Mouse (Mus musculus) forebrain, embryonic 15.5 days (tissue): Measurements from ENCODE around the gene Mul1. TPM values are rescaled to one million over a fixed set of nuclear protein-coding genes. Genes with fewer than 3 reads are reported as not detected.

Experiments
- ATAC-seq: fragments of 200-750 bp; cut with Nextera tagmentation; replicated peaks from 2 replicates; pipeline ENCODE4 v1.8.0; 2017; ENCODE audit warnings: mild to moderate bottlenecking, moderate TSS enrichment, moderate library complexity
- H3K27ac ChIP-seq: fragments of 300-500 bp; sonication (generic); replicated peaks from 2 replicates; pipeline ENCODE4 v1.5.1; 2015; ENCODE audit warnings: mild to moderate bottlenecking, inconsistent platforms
- H3K27me3 ChIP-seq: fragments of 300-500 bp; sonication (generic); 2 replicates; pipeline ENCODE4 v1.6.1; 2015; ENCODE audit warnings: inconsistent platforms
- H3K36me3 ChIP-seq: fragments of 300-500 bp; sonication (generic); 2 replicates; pipeline ENCODE4 v1.6.1; 2015; ENCODE audit warnings: mild to moderate bottlenecking, inconsistent platforms
- H3K4me1 ChIP-seq: fragments of 300-500 bp; sonication (generic); 2 replicates; pipeline ENCODE4 v1.6.1; 2015; ENCODE audit warnings: inconsistent platforms
- H3K4me2 ChIP-seq: fragments of 300-500 bp; sonication (generic); replicated peaks from 2 replicates; pipeline ENCODE4 v1.6.1; 2015; ENCODE audit warnings: mild to moderate bottlenecking, inconsistent platforms
- H3K4me3 ChIP-seq: fragments of 300-500 bp; sonication (generic); 2 replicates; pipeline ENCODE4 v1.5.1; 2015; ENCODE audit warnings: mild to moderate bottlenecking, inconsistent platforms
- H3K9ac ChIP-seq: fragments of 300-500 bp; sonication (generic); replicated peaks from 2 replicates; pipeline ENCODE4 v1.6.1; 2015; ENCODE audit warnings: mild to moderate bottlenecking, inconsistent platforms
- H3K9me3 ChIP-seq: fragments of 300-500 bp; sonication (generic); 2 replicates; pipeline ENCODE4 v1.6.1; 2016; ENCODE audit warnings: inconsistent platforms
- WGBS: fragments of 180-500 bp; shearing (Covaris S2); methylation state at CpG from one replicate; pipeline ENCODE4 v1.1.7; 2015; ENCODE audit warnings: mixed read lengths; 5-methylcytosine and 5-hydroxymethylcytosine counted together
- polyA plus RNA-seq: library from polyadenylated mRNA; unstranded; fragments of >200 nt; fragmentation: Nextera tagmentation; extraction: Ambion mirVana; gene quantifications from 2 replicates; pipeline ENCODE4 v1.2.1, GENCODE M21; 2015

Mul1 gene
- polyA plus RNA-seq, 1 experiment from 2014 or later, result 19.0 TPM

DNA sequence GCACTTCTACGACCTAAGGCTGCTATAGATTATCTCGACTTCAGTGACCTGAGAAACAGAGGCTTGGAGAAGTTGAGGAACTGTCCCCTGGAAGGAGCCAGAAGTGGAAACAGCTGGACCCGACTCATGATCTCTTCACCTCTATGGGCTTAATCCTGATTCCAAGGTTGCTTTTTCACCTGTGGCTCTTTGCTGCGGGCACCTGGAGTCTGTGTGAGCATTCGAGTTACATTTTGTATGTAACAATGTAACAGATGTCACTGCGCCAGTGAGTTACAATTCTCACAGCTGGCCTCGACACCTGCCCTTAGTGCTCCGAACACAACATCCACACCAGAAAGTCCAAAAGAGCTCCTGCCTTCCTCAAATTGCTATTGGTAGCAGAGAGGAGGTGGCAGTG, 31.0 kb downstream of the Mul1 start:
- Histone ChIP-seq H3K36me3 (no peaks in the 10 kb centered on the region), H3K9ac (no peak overlapping the region), H3K4me1 (peaks cover 39% of the 10 kb centered on the region), H3K27me3 (no peaks in the 10 kb centered on the region; the same call in 1 of the 2 replicates), H3K27ac (no peak overlapping the region), H3K4me3 (no peak overlapping the region), H3K9me3 (no peaks in the 10 kb centered on the region), H3K4me2 (no peak overlapping the region)
- ATAC-seq, result no peak
- 40% methylated on average over 8 of the region's 8 CpGs for WGBS

DNA sequence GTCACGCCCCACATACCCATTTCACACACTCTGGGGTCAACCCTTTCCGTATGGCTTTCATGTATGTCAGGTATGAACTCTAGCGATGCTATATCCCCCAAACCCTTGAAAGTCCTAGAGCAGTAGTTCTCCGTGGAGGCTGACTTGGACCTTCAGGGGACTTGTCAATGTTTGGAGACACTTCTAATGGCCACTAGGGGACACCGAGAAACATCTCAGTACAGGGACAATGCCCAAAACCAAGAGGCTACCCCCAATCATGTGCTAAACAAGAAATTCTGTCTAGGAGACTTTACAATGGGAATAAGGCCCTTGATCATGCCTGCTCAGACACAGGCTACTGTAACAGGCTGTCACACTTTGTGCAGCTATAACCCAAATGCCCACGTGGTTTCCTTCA, 32.2 kb downstream of the Mul1 start:
- H3K27me3 ChIP-seq, result no peaks in the 10 kb centered on the region; the same call in 1 of the 2 replicates
- no peak overlapping the region for H3K4me2 ChIP-seq
- no peak for ATAC-seq
- peaks cover 39% of the 10 kb centered on the region for H3K4me1 ChIP-seq
- no peak overlapping the region for H3K4me3 ChIP-seq
- H3K27ac ChIP-seq, result no peak overlapping the region
- WGBS, result 75% methylated on average over 6 of the region's 6 CpGs
- no peaks in the 10 kb centered on the region for H3K36me3 ChIP-seq
- H3K9me3 ChIP-seq, result no peaks in the 10 kb centered on the region
- no peak overlapping the region for H3K9ac ChIP-seq

DNA sequence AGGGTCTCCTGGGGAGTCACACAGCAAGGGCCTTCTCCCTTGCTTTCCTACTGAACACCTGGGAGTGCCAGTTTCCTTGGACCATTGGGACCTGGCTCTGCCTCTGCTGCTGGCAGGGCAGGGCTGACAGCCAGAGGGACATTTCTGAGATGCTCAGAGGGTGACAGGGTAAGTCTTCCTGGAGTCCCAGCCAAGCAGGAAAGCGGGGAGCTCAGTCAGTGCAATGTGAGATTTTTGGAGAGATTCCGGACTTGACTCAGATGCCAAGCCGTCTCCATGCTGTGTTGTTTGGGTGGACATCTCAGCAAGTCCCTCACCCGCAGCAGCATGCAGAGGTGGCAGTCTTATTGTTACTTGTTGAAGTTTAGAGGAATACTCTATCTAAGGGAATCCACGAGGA, 33.0 kb downstream of the Mul1 start:
- no peak overlapping the region for H3K27ac ChIP-seq
- no peak overlapping the region for H3K9ac ChIP-seq
- 90% methylated on average over 5 of the region's 5 CpGs for WGBS
- peaks cover 38% of the 10 kb centered on the region for H3K4me1 ChIP-seq
- no peaks in the 10 kb centered on the region for H3K9me3 ChIP-seq
- ATAC-seq, result no peak
- H3K4me2 ChIP-seq, result no peak overlapping the region
- no peak overlapping the region for H3K4me3 ChIP-seq
- H3K27me3 ChIP-seq, result no peaks in the 10 kb centered on the region; the same call in 1 of the 2 replicates
- H3K36me3 ChIP-seq, result no peaks in the 10 kb centered on the region

DNA sequence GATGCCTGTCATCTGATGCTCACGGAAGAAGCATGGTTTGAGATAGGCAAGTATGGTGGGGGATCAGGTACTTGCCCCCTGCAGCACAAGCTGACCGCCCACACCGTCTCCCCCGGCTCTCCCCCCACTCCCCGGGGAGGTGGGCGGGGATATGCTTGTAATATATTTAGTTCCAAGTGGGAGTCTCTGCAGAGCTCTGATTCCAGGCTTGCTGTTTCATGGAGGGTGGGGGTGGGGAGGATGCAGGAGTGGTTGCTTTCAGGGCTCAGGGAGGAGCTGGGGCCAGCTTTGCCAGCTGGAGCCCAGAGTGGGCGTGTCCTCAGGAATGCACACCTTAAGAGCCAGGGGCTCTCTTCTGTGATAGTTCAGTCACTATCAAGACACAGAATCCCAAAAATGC, 34.6 kb downstream of the Mul1 start:
- Histone ChIP-seq H3K27me3 (no peaks in the 10 kb centered on the region; the same call in 1 of the 2 replicates), H3K4me1 (peaks cover 22% of the 10 kb centered on the region), H3K9me3 (no peaks in the 10 kb centered on the region), H3K27ac (no peak overlapping the region), H3K9ac (no peak overlapping the region), H3K36me3 (no peaks in the 10 kb centered on the region), H3K4me3 (no peak overlapping the region), H3K4me2 (no peak overlapping the region)
- ATAC-seq, result no peak
- 23% methylated on average over 7 of the region's 7 CpGs for WGBS

DNA sequence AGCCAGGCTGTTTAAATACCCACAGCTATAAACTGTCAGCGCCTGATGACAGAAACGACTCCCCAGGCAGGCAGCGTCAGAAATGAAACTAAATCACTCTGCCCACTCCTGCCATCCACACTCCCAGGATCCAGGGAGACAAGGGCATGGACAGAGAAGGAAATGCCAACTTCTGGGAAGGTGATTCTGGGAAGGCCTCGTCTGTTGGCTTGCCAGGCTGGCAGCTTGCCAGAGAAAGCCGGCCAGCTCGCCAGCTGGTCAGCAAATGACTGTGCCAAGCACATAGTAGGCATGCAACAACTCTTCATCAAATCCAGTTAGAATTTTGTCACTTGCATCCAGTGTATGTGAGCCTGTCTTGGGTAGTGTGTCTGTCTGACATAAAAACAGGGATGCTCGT, 36.8 kb downstream of the Mul1 start:
- Histone ChIP-seq H3K9ac (no peak overlapping the region), H3K27me3 (no peaks in the 10 kb centered on the region; the same call in 1 of the 2 replicates), H3K4me2 (no peak overlapping the region), H3K27ac (no peak overlapping the region), H3K36me3 (no peaks in the 10 kb centered on the region), H3K9me3 (no peaks in the 10 kb centered on the region), H3K4me1 (peaks cover 7% of the 10 kb centered on the region), H3K4me3 (no peak overlapping the region)
- no peak for ATAC-seq
- 49% methylated on average over 7 of the region's 7 CpGs for WGBS

DNA sequence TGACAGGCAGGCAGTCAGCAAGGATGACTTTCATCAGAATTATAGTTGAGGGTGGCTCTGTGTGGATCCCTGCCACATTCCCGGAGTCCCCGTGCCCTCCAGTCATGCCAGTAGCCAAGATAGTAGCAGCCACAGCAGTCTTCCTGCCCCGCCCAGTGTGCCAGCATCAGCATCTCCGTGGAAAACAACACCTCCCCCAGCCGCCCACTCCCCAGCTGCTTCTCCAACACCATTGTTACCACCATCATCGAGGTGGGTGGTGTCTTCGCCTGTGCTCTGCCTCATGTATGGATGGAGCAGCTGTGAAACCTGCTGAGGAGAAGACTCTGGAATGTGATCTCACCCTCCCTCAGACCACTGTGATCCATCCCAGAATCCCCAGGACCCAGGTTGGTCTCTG, 45.1 kb downstream of the Mul1 start:
- Histone ChIP-seq H3K4me2 (no peak overlapping the region), H3K9me3 (no peaks in the 10 kb centered on the region), H3K36me3 (no peaks in the 10 kb centered on the region), H3K27ac (no peak overlapping the region), H3K27me3 (no peaks in the 10 kb centered on the region), H3K4me1 (no peaks in the 10 kb centered on the region), H3K4me3 (no peak overlapping the region), H3K9ac (no peak overlapping the region)
- no peak for ATAC-seq
- 80% methylated on average over 7 of the region's 7 CpGs for WGBS

DNA sequence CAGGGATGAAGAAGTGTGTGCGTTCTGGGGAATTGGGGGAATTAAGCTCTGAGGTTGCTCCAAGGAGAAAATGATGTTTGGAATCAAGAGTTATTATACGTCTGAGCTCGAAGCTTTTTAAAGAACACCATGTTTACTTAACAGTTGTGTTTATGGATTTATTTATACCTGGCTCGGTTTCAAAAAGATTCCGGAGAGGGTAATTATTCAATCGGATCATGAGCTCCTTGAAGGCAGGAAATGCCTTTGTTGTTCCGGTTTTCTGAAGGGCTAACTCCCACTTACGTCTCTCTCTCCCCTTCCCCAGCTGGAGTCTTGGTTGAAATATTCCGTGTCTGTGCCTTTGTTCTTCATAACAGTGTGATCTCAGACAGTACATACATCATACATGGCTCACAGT, 46.5 kb downstream of the Mul1 start:
- Histone ChIP-seq H3K27me3 (no peaks in the 10 kb centered on the region), H3K9me3 (no peaks in the 10 kb centered on the region), H3K9ac (no peak overlapping the region), H3K4me2 (no peak overlapping the region), H3K36me3 (no peaks in the 10 kb centered on the region), H3K4me3 (no peak overlapping the region), H3K27ac (no peak overlapping the region), H3K4me1 (no peaks in the 10 kb centered on the region)
- no peak for ATAC-seq
- WGBS, result 57% methylated on average over 9 of the region's 9 CpGs

DNA sequence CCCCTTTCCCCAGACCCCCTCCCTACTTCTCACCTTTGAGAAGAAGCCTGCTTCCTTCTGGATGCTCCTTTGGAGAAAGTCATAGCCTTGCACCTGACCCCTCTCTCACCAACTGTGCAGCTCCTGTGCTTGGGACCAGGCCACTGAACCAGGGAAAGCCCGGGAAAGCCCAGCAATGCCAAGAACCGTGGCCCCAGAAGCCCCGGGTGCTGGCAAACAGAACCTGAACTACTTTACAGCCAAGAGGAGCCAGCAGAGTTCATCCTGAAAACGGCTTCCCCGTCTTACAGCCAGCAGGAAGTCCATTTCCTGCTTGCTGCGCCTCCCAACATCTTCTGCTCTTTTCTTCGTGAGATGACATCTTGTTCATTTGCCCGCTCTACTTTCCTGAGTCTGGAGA, 48.2 kb downstream of the Mul1 start:
- Histone ChIP-seq H3K36me3 (no peaks in the 10 kb centered on the region), H3K27me3 (no peaks in the 10 kb centered on the region), H3K4me2 (no peak overlapping the region), H3K9me3 (no peaks in the 10 kb centered on the region), H3K4me1 (no peaks in the 10 kb centered on the region), H3K4me3 (no peak overlapping the region), H3K9ac (no peak overlapping the region), H3K27ac (no peak overlapping the region)
- WGBS, result 83% methylated on average over 8 of the region's 8 CpGs
- no peak for ATAC-seq

DNA sequence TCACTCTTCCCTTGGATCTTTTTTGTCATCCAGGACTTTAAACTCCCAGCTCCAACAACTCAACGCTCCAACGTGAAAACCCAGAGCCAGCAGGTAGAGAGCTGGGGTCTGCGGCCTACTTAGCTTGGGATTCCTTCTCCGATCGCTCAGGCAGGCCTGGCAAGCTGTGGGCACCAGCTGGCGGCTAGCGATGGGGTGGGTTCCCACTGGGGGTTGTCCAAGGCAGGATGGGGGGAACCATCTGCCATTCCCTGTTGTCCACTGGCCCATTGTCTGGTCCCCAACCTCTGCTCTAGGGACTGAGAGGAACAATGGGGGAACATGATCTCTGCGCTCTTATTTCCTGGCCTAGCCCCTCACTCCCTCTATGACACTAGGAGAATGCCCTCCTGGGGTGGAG, 53.8 kb downstream of the Mul1 start:
- no peaks in the 10 kb centered on the region for H3K36me3 ChIP-seq
- no peak overlapping the region for H3K27ac ChIP-seq
- ATAC-seq, result no peak
- H3K4me1 ChIP-seq, result peaks cover 20% of the 10 kb centered on the region
- no peaks in the 10 kb centered on the region for H3K9me3 ChIP-seq
- 36% methylated on average over 8 of the region's 8 CpGs for WGBS
- H3K4me2 ChIP-seq, result no peak overlapping the region
- no peaks in the 10 kb centered on the region for H3K27me3 ChIP-seq
- H3K9ac ChIP-seq, result no peak overlapping the region
- H3K4me3 ChIP-seq, result no peak overlapping the region

DNA sequence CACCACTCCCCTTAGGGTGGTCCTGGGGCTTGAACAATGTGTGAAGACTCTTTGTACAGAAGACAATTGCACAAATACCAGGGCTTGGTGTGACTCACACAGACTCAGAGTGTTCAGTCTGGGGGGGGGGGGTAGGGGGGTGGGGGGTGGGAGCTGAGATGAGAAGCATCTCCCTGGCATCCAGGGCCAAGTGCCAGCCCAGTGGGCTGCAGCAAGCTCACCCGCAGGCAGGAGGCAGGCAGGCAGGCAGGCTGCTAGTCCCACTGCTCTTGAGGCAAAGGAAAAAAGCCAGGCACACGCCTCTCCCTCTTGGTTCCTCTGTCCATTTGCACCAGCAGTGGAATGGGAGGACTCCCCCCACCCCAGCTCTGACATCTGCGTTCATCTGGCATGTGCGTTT, 56.6 kb downstream of the Mul1 start:
- Histone ChIP-seq H3K36me3 (no peaks in the 10 kb centered on the region), H3K27ac (no peak overlapping the region), H3K9me3 (no peaks in the 10 kb centered on the region), H3K4me3 (no peak overlapping the region), H3K9ac (no peak overlapping the region), H3K27me3 (no peaks in the 10 kb centered on the region), H3K4me1 (peaks cover 49% of the 10 kb centered on the region), H3K4me2 (no peak overlapping the region)
- ATAC-seq, result no peak
- 68% methylated on average over 4 of the region's 4 CpGs for WGBS

Other genes starting within 250 kb of the Mul1 start
- 261 and 262 TPM in 2 replicates for gene Hp1bp3, start 218.4 kb upstream of the Mul1 start, polyA plus RNA-seq
- gene Sh2d5, start 184.3 kb upstream of the Mul1 start, polyA plus RNA-seq, result 5.9 and 6.8 TPM in 2 replicates
- 1.4 and 1.6 TPM in 2 replicates for gene Kif17, start 184.2 kb upstream of the Mul1 start, polyA plus RNA-seq
- gene Ddost, start 129.9 kb upstream of the Mul1 start, polyA plus RNA-seq, result 178 and 183 TPM in 2 replicates
- 89.6 and 98.5 TPM in 2 replicates for gene Pink1, start 108.4 kb upstream of the Mul1 start, polyA plus RNA-seq
- gene Cda, start 66.7 kb upstream of the Mul1 start, polyA plus RNA-seq, result 1.4 and 2.2 TPM in 2 replicates
- 4.7 and 7.2 TPM in 2 replicates for gene Fam43b, start 38.1 kb upstream of the Mul1 start, polyA plus RNA-seq
- gene Camk2n1, start 19.6 kb downstream of the Mul1 start, polyA plus RNA-seq, result 9.7 and 10.7 TPM in 2 replicates
- 0.74 and 1.2 TPM in 2 replicates for gene Vwa5b1, start 201.2 kb downstream of the Mul1 start, polyA plus RNA-seq